Mouse (Mus musculus) G1E (cell line): Measurements from ENCODE around the gene Eml1. TPM values are rescaled to one million over a fixed set of nuclear protein-coding genes. Genes with fewer than 3 reads are reported as not detected.
"Not testable (repeated sequence)": the region's sequence is repeated elsewhere in the genome, so short reads cannot be mapped to it uniquely, and the experiment has no call there.

Experiments used
- ATAC-seq: 2 replicates; pipeline ENCODE4 v1.8.0; 2016; ENCODE audit warnings: mild to moderate bottlenecking; ENCODE audit not compliant: insufficient number of reproducible peaks, poor library complexity, low FRiP score, severe bottlenecking; ENCODE audit errors: extremely low read depth
- DNase-seq: peaks from one replicate; pipeline ENCODE4 v3.0.0; 2012; ENCODE audit warnings: low spot score
- H3K27me3 ChIP-seq: 2 replicates; pipeline ENCODE4 v1.6.1; 2012; ENCODE audit warnings: mild to moderate bottlenecking, low read length, inconsistent platforms; ENCODE audit not compliant: insufficient read depth
- H3K36me3 ChIP-seq: replicated peaks from 2 replicates; pipeline ENCODE3; 2012; ENCODE audit warnings: mild to moderate bottlenecking, inconsistent platforms
- H3K4me1 ChIP-seq: 2 replicates; pipeline ENCODE4 v1.6.1; 2012; ENCODE audit warnings: low read depth, low read length, inconsistent platforms, mixed read lengths; ENCODE audit not compliant: insufficient read depth
- H3K4me3 ChIP-seq: 2 replicates; pipeline ENCODE4 v1.5.1; 2012; ENCODE audit warnings: low read depth, mild to moderate bottlenecking, inconsistent platforms, low read length, moderate library complexity, mixed read lengths
- H3K9me3 ChIP-seq: replicated peaks from 2 replicates; pipeline ENCODE4 v1.6.1; 2012; ENCODE audit warnings: inconsistent platforms
- CTCF ChIP-seq: IDR thresholded peaks from 2 replicates; pipeline ENCODE4 v1.5.1; 2012; ENCODE audit warnings: low read depth, low read length, inconsistent platforms, mixed read lengths
- GATA1 ChIP-seq: IDR thresholded peaks from 2 replicates; pipeline ENCODE4 v1.6.1; 2012; ENCODE audit warnings: borderline replicate concordance, low read length, inconsistent platforms, mixed read lengths
- GATA2 ChIP-seq: IDR thresholded peaks from 2 replicates; pipeline ENCODE4 v1.6.1; 2012; ENCODE audit warnings: low read depth, low read length, inconsistent platforms, borderline replicate concordance
- POLR2AphosphoS5 ChIP-seq: IDR thresholded peaks from 2 replicates; pipeline ENCODE4 v1.6.1; 2012; ENCODE audit warnings: low read depth, low read length, inconsistent platforms; ENCODE audit not compliant: insufficient replicate concordance
- TAL1 ChIP-seq: conservative IDR thresholded peaks from 2 replicates; pipeline ENCODE4 v1.6.1; 2012; ENCODE audit warnings: low read depth, low read length, inconsistent platforms, mixed read lengths
- polyA plus RNA-seq: library from polyadenylated mRNA; stranded (reverse); fragments of >175 nt; gene quantifications from 2 replicates; pipeline ENCODE4 v1.2.3, GENCODE M21; 2012
- total RNA-seq, 2 experiments: library from RNA; stranded (forward) in 1 of 2; stranded (reverse) in 1 of 2; fragments of 200-1000 nt in 1 of 2; fragments of >200 nt in 1 of 2; fragmentation: Nextera tagmentation in 1 of 2; gene quantifications; 2 replicates each; pipeline ENCODE4 v1.2.3; 2014 to 2017

The Eml1 gene
- total and polyA plus RNA-seq, 3 experiments: 0.05 TPM; not detected in 2

DNA sequence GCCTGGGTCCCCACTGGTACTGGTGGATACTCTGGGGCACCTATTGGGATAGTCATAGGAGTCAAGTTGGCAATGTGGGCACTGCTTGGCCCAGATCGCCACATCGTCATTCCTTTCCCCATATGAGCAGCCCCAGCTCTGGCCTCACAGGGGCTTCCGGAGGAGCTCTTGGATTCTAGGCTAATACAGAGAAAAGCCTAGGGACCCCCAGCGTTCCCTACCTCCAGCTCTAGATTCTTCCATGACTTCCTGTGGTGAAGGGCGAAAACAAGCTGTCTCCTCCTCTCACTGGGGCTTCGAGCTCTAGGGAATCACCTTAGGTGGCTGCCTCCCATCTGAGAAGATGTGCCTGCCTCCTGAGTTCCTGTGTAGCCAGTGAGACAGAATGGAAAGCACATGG, 119.6 kb downstream of the Eml1 start:
- H3K4me1 ChIP-seq: no peaks in the 10 kb centered on the region
- no peak for ATAC-seq
- TF ChIP-seq CTCF (no peak), GATA1 (no peak), TAL1 (no peak), POLR2AphosphoS5 (no peak), GATA2 (no peak)
- no peak for DNase-seq
- H3K27me3 ChIP-seq: no peaks in the 10 kb centered on the region
- H3K9me3 ChIP-seq: peaks cover 87% of the 10 kb centered on the region
- H3K36me3 ChIP-seq: no peaks in the 10 kb centered on the region
- H3K4me3 ChIP-seq: no peak overlapping the region

DNA sequence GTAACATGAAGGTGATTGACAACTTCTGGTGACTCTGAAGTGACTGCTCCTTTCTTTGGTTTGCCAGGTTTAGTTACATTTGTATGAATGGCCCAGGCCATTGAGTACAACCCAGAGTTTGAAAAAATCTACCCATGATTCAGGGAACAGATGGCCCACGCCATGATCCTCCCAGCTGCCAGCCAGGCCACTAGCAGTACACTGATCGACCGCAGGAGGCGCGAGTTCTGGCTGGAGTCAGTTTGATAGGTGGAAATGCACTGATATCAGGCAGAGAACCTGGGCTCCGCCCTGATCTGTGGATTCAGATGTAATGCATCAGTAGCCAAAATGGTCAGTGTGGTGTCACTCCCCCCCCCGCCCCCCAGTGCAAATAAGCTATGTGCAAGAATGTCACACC, 120.2 kb downstream of the Eml1 start:
- no peak for ATAC-seq
- H3K4me1 ChIP-seq: no peaks in the 10 kb centered on the region
- peaks cover 87% of the 10 kb centered on the region for H3K9me3 ChIP-seq
- TF ChIP-seq CTCF (no peak), POLR2AphosphoS5 (no peak), GATA2 (no peak), GATA1 (no peak), TAL1 (no peak)
- H3K4me3 ChIP-seq: no peak overlapping the region
- H3K27me3 ChIP-seq: no peaks in the 10 kb centered on the region
- H3K36me3 ChIP-seq: no peaks in the 10 kb centered on the region
- no peak for DNase-seq

DNA sequence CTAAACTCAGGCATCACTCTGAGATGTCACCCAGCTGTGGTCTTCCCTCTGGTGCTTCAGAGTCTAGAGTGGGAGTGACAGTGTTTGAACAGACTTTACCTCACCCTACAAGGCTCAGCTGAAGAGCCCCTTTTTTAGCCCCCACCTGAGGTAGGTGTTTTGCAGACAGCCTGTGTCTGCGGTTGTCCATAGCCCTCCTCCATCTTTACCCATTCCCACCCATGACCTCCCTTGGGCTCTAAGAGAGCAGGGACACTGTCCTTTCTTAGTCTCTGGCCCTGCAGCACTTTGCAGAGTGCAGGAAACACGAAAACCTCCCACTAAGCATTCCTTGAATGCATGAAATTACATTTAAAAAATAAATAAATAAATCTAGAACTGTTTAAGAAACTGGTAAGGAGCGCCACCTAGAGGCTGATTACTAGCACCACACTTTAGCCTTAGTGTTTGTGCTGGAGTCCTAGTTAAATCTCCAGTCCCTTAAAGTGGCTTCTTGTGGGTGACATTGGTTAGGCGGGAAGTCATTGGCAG, 123.3 kb downstream of the Eml1 start:
- H3K4me1 ChIP-seq: no peaks in the 10 kb centered on the region
- no peak overlapping the region for H3K4me3 ChIP-seq
- ATAC-seq (no peak), DNase-seq (no peak)
- no peaks in the 10 kb centered on the region for H3K27me3 ChIP-seq
- TF ChIP-seq POLR2AphosphoS5 (no peak), GATA1 (no peak), TAL1 (no peak), GATA2 (no peak), CTCF (no peak)
- no peaks in the 10 kb centered on the region for H3K36me3 ChIP-seq
- peaks cover 85% of the 10 kb centered on the region for H3K9me3 ChIP-seq

DNA sequence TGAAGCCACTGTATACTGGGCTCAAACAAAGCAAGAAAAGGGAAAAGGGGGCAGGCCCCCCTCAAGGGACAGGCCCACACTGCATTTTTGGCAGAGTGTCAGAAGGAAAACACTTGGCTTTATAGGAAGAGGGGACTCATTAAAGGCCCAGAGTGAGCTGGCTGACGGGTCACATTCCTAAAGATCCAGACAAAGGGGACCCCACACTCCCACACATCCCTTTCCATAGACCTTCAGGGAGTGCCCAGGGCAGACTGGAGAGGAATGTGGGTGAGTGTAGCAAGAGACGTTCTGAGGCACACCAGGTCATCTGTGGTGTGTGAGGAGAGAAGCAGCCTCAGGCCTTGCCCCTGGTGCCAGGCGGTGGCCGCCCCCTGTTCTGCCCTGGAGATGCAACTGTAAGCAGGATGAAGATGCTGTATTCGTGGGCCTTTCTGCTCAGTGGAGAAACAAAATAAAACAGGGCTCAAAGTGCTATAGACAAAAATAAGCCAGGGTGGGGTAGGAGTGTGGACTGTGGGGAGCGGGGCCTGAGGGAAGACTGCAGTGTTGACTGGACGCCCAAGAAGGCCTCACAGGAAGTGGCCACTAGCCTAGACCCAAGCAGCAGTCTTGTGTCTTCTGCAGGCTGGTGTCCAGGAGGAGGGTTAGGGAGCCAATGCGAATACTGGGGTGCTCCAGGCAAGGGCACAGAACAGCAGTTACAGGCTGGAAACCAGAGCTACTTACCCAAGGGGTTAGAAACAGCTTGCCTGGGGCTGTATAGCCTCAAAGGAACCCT, 124.9 kb downstream of the Eml1 start:
- no peaks in the 10 kb centered on the region for H3K36me3 ChIP-seq
- peaks cover 79% of the 10 kb centered on the region for H3K9me3 ChIP-seq
- TF ChIP-seq CTCF (no peak), TAL1 (no peak), GATA2 (no peak), POLR2AphosphoS5 (no peak), GATA1 (no peak)
- H3K4me3 ChIP-seq: no peak overlapping the region; the same call in 1 of the 2 replicates
- H3K27me3 ChIP-seq: no peaks in the 10 kb centered on the region
- no peaks in the 10 kb centered on the region for H3K4me1 ChIP-seq
- DNase-seq (no peak), ATAC-seq (no peak)

DNA sequence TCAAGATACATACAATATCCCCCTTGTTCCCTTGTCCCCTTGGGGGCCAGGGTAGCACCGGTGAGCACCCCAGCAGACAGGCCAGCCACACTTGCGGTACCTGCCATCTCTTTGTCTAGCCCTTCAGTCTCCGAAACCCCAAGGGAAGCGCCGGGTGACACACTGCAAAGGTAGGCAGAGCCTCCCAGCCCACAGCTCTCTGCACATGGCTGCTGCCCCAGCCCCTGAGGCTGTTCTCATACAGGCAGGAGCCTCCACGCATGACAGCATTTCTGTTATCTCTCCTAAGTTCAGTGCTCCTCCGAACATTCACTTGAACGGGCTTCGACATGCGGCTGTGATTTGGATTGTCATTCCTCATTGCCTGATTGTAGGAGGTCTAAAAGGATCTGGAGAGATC, 132.3 kb downstream of the Eml1 start:
- Histone ChIP-seq H3K36me3 (no peaks in the 10 kb centered on the region), H3K9me3 (peaks cover 66% of the 10 kb centered on the region), H3K27me3 (no peaks in the 10 kb centered on the region; the same call in 1 of the 2 replicates), H3K4me3 (no peak overlapping the region), H3K4me1 (no peaks in the 10 kb centered on the region)
- no peak for DNase-seq
- TF ChIP-seq TAL1 (no peak), GATA2 (no peak), POLR2AphosphoS5 (no peak), GATA1 (no peak), CTCF (no peak)
- no peak for ATAC-seq

DNA sequence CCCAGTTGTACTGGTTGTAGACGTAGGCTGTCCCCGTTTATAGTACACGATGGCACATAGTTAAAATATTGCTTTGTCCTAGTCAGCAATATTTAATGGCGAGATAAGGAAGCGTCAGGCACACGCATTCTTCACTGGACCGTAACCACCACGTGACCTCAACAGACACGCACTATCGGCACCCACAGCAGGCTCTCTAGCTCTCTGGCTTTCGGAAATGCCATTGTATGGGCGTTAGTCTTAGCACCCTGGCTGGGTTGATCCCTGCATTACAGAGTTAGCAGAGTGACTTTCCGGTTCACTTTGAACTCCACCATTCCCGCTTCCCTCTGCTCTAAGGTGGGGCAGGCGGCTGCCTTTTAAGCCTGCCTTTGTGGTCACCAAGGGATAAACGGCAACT, 132.8 kb downstream of the Eml1 start:
- H3K4me3 ChIP-seq: no peak overlapping the region
- H3K36me3 ChIP-seq: no peaks in the 10 kb centered on the region
- peaks cover 65% of the 10 kb centered on the region for H3K9me3 ChIP-seq
- no peaks in the 10 kb centered on the region for H3K4me1 ChIP-seq
- no peak for TF ChIP-seq TAL1
- no peak for TF ChIP-seq CTCF
- TF ChIP-seq GATA1: no peak
- no peak for TF ChIP-seq POLR2AphosphoS5
- no peak for TF ChIP-seq GATA2
- DNase-seq: no peak
- no peaks in the 10 kb centered on the region; the same call in 1 of the 2 replicates for H3K27me3 ChIP-seq
- no peak for ATAC-seq

DNA sequence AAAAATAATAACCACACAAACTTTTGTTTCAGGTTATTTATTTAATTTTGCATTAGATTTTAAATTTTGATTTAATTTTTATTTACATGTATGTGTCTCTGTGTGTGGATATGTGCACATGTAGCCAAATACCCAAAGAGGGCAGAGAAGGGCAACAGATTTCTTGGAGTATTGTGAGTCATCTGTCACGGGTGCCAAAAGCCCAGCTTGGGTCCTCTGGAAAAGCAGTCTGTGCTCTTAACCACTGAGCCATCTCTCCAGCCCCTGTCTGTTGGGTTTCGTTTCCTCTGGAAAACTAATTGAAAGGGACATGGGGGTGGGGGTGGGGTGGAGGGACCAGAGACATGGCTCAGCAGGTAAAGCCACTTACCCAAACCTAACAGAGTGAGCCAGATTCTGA, 135.1 kb downstream of the Eml1 start:
- no peaks in the 10 kb centered on the region for H3K4me1 ChIP-seq
- TF ChIP-seq GATA1 (no peak), TAL1 (no peak), POLR2AphosphoS5 (no peak), CTCF (no peak)
- H3K4me3 ChIP-seq: no peak overlapping the region
- no peak for ATAC-seq
- no peaks in the 10 kb centered on the region; the same call in 1 of the 2 replicates for H3K27me3 ChIP-seq
- no peaks in the 10 kb centered on the region for H3K36me3 ChIP-seq
- no peak for DNase-seq
- H3K9me3 ChIP-seq: peaks cover 74% of the 10 kb centered on the region

DNA sequence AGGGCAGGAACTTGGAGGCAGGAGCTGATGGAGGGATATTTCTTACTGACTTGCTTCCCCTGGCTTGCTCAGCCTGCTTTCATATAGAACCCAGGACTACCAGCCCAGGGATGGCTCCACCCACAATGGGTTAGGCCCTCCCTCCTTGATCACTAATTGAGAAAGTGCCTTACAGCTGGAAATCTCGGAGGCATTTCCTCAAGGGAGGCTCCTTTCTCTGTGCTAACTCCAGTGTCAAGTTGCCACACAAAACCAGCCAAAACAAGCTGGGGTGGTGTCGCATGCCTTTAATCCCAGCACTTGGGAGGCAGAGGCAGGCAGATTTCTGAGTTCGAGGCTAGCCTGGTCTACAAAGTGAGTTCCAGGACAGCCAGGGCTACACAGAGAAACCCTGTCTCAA, 136.3 kb downstream of the Eml1 start:
- H3K4me3 ChIP-seq, ATAC-seq, H3K4me1 ChIP-seq, DNase-seq, H3K27me3 ChIP-seq, H3K36me3 ChIP-seq: not testable (repeated sequence)
- H3K9me3 ChIP-seq: peaks cover 74% of the 10 kb centered on the region
